28 mouse cellular contexts compared by ENCODE assay signal in genomic region chr6:35337836-35338235, GRCm38 (mm10). TPM values are rescaled to one million over a fixed set of nuclear protein-coding genes. Genes with fewer than 3 reads are reported as not detected.
"Had no signal": no experiment of that assay in that cellular context is flagged by ENCODE, and none has a peak within 500 bp of the region (broad histone marks: within the 10 kb centered on the region; RNA-seq: fewer than 3 reads in every experiment).

No protein-coding gene starts in this region.

- H3K36me3 ChIP-seq: heart, embryonic 10.5 days; heart, embryonic 12.5 days; hindbrain, embryonic 12.5 days; kidney, embryonic 15.5 days; limb, embryonic 13.5 days; limb, embryonic 15.5 days; liver, embryonic 12.5 days had no signal

- H3K4me3 ChIP-seq: heart, embryonic 10.5 days; heart, embryonic 12.5 days; hindbrain, embryonic 12.5 days; kidney, embryonic 15.5 days; limb, embryonic 13.5 days; limb, embryonic 15.5 days; liver, embryonic 12.5 days had no signal

- ATAC-seq: hindbrain, embryonic 16.5 days; intestine, embryonic 16.5 days; liver, embryonic 12.5 days had no signal

- H3K9me3 ChIP-seq: heart, embryonic 10.5 days; heart, embryonic 12.5 days; hindbrain, embryonic 12.5 days; kidney, embryonic 15.5 days; limb, embryonic 13.5 days; limb, embryonic 15.5 days; liver, embryonic 12.5 days had no signal

- H3K27me3 ChIP-seq: heart, embryonic 12.5 days; hindbrain, embryonic 12.5 days; kidney, embryonic 15.5 days; limb, embryonic 13.5 days; limb, embryonic 15.5 days; liver, embryonic 12.5 days had no signal

- H3K9ac ChIP-seq: forebrain, postnatal 0 days; heart, embryonic 12.5 days; hindbrain, embryonic 12.5 days; hindbrain, embryonic 14.5 days; kidney, embryonic 15.5 days; limb, embryonic 13.5 days; limb, embryonic 15.5 days; liver, embryonic 12.5 days had no signal

- DNase-seq: forebrain, postnatal 0 days; gastrocnemius, postnatal 14 days; gastrocnemius, postnatal 36 days; heart, adult 18-20 months; heart, postnatal 10 days; heart, postnatal 36 days; kidney, adult 11 months; kidney, adult 2 months; kidney, adult 9 months; kidney, postnatal 14 days; kidney, postnatal 36 days; layer of hippocampus, adult 9-11 months; layer of hippocampus, postnatal 36 days; left cerebral cortex, postnatal 4 days had no signal

- H3K4me2 ChIP-seq: heart, embryonic 12.5 days; hindbrain, embryonic 12.5 days; hindbrain, embryonic 14.5 days; kidney, embryonic 15.5 days; limb, embryonic 13.5 days; limb, embryonic 15.5 days; liver, embryonic 12.5 days had no signal

- H3K27ac ChIP-seq: heart, embryonic 10.5 days; hindbrain, embryonic 12.5 days; hindbrain, embryonic 14.5 days; kidney, embryonic 15.5 days; kidney, postnatal 0 days; limb, embryonic 13.5 days; limb, embryonic 15.5 days; liver, embryonic 12.5 days had no signal

- H3K4me1 ChIP-seq: limb, embryonic 13.5 days; limb, embryonic 15.5 days had no signal

RNA-seq across cellular contexts. Expression of gene Fam180a, which starts 11.9 kb away (rescaled TPM):
- total RNA-seq: hematopoietic stem cell, adult 5-6 weeks had no signal
- polyA plus RNA-seq: limb, embryonic 11.5 days; liver, embryonic 12.5 days had no signal

RNA-seq across cellular contexts. Expression of gene Slc13a4, which starts 29.9 kb away (rescaled TPM):
- total RNA-seq: gastrocnemius, adult 8-10 months; hematopoietic stem cell, adult 5-6 weeks had no signal
